Mouse (Mus musculus) liver, adult 2 months (tissue): ENCODE results near the gene Tnik. TPM values are rescaled to one million over a fixed set of nuclear protein-coding genes. Genes with fewer than 3 reads are reported as not detected.

Experiments
- DNase-seq: peaks from one replicate; pipeline ENCODE4 v3.0.0-alpha.2; 2011; ENCODE audit warnings: low read depth, low spot score; ENCODE audit errors: extremely low read depth
- H3K27ac ChIP-seq: fragments of 200-500 bp; replicated peaks from 2 replicates; pipeline ENCODE4 v1.5.1; 2012; ENCODE audit warnings: low read depth, mild to moderate bottlenecking, control low read depth, inconsistent platforms, low read length; ENCODE audit not compliant: insufficient read depth
- H3K27me3 ChIP-seq: fragments of 200-500 bp; 2 replicates; pipeline ENCODE4 v1.6.1; 2012; ENCODE audit warnings: mild to moderate bottlenecking, moderate library complexity, low read length, inconsistent platforms; ENCODE audit not compliant: control insufficient read depth, insufficient read depth
- H3K36me3 ChIP-seq: fragments of 200-500 bp; 2 replicates; pipeline ENCODE4 v1.6.1; 2012; ENCODE audit warnings: low read length, inconsistent platforms; ENCODE audit not compliant: control insufficient read depth, insufficient read depth
- H3K4me1 ChIP-seq: fragments of 200-500 bp; 2 replicates; pipeline ENCODE4 v1.6.1; 2011; ENCODE audit warnings: low read length; ENCODE audit not compliant: control insufficient read depth, insufficient read depth
- H3K4me3 ChIP-seq: fragments of 200-500 bp; 2 replicates; pipeline ENCODE4 v1.5.1; 2011; ENCODE audit warnings: low read depth, mild to moderate bottlenecking, control low read depth, low read length, moderate library complexity; ENCODE audit not compliant: insufficient read depth
- H3K79me2 ChIP-seq: fragments of 200-500 bp; 2 replicates; pipeline ENCODE4 v1.6.1; 2012; ENCODE audit warnings: inconsistent platforms, mild to moderate bottlenecking, low read length, moderate library complexity; ENCODE audit not compliant: control insufficient read depth, insufficient read depth
- H3K9ac ChIP-seq: fragments of 200-500 bp; 2 replicates; pipeline ENCODE4 v1.6.1; 2012; ENCODE audit warnings: low read depth, mild to moderate bottlenecking, control low read depth, inconsistent platforms, low read length
- CTCF ChIP-seq: fragments of 200-500 bp; IDR thresholded peaks from 2 replicates; pipeline ENCODE4 v1.5.1; 2011; ENCODE audit warnings: low read depth, low read length, control low read depth
- POLR2A ChIP-seq: fragments of 200-500 bp; IDR thresholded peaks from 2 replicates; pipeline ENCODE4 v1.6.1; 2011; ENCODE audit warnings: low read length, control low read depth; ENCODE audit not compliant: insufficient read depth; ENCODE audit errors: extremely low read depth
- WGBS: fragments of 180-500 bp; shearing (Covaris S2); methylation state at CpG from one replicate; pipeline ENCODE4 v1.1.7; 2018; 5-methylcytosine and 5-hydroxymethylcytosine counted together
- polyA plus RNA-seq: library from polyadenylated mRNA; depleted of rRNA; stranded (reverse); fragments of >200 nt; gene quantifications from 2 replicates; pipeline ENCODE4 v1.2.3, GENCODE M21; 2012
- total RNA-seq: library from RNA; depleted of rRNA; stranded (reverse); fragments of >200 nt; gene quantifications from 2 replicates; pipeline ENCODE4 v1.2.3, GENCODE M21; 2014

The Tnik gene
- total and polyA plus RNA-seq, 2 experiments = 1.2 to 2.8 TPM

- DNase-seq = no peak
- no peak overlapping the region for H3K9ac ChIP-seq
- H3K36me3 ChIP-seq = no peaks in the 10 kb centered on the region
- no peaks in the 10 kb centered on the region for H3K79me2 ChIP-seq
- H3K27ac ChIP-seq = no peak overlapping the region
- H3K4me1 ChIP-seq = peaks cover 3% of the 10 kb centered on the region
- H3K27me3 ChIP-seq = no peaks in the 10 kb centered on the region
- H3K4me3 ChIP-seq = no peak overlapping the region
- TF ChIP-seq CTCF (no peak), POLR2A (no peak)
- WGBS = 88% methylated on average over 7 of the region's 7 CpGs
Observed at GRCm38 (mm10) chr3:28267211-28267610, 4.2 kb downstream of the Tnik start.

DNA sequence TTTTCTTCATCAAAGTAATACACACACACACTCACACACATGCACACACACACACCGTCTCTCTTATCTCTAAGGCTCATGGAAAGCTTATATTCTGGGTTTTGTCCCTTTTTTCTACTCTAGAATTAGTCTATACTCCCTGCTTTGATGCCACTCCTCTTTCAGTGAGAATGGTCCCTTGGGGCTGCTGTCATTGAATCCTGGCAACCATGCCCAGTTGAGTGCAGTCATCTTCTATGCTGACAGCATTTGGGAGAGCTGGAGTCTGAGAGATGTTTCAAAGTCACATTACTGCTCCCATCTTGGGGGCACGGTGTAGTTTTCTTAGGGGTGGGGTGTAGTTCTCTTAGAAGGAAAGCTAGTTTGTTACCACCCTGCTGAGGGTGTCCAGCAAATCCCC, 6.7 kb downstream of the Tnik start:
- TF ChIP-seq CTCF (no peak), POLR2A (no peak)
- no peaks in the 10 kb centered on the region for H3K27me3 ChIP-seq
- no peaks in the 10 kb centered on the region for H3K79me2 ChIP-seq
- no peak overlapping the region for H3K27ac ChIP-seq
- no peak for DNase-seq
- no peaks in the 10 kb centered on the region for H3K36me3 ChIP-seq
- WGBS = 66% methylated on average over 2 of the region's 2 CpGs
- no peaks in the 10 kb centered on the region for H3K4me1 ChIP-seq
- H3K9ac ChIP-seq = no peak overlapping the region
- no peak overlapping the region for H3K4me3 ChIP-seq

DNA sequence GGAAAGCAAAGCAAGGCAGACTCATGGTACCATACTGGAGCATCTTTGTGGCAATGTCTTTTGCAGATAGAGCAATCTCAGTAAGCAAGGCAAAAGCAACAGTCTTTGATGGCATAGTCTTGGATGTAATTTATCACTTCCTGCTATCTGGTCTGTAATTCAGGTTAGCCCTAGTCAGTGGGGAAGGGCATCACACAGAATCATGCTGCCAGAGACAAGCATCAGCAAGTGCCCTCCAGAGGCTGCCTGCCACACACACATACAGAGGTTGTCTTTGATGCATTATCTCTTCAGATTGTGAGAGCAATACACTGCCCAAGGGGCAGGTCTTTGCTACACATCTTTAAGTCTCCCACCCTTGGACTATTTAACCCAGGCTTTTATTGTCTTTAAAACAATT, 8.9 kb downstream of the Tnik start:
- DNase-seq = no peak
- Histone ChIP-seq H3K79me2 (no peaks in the 10 kb centered on the region), H3K9ac (no peak overlapping the region), H3K4me1 (no peaks in the 10 kb centered on the region), H3K27me3 (no peaks in the 10 kb centered on the region), H3K36me3 (no peaks in the 10 kb centered on the region), H3K27ac (no peak overlapping the region), H3K4me3 (no peak overlapping the region)
- TF ChIP-seq POLR2A (no peak), CTCF (no peak)

DNA sequence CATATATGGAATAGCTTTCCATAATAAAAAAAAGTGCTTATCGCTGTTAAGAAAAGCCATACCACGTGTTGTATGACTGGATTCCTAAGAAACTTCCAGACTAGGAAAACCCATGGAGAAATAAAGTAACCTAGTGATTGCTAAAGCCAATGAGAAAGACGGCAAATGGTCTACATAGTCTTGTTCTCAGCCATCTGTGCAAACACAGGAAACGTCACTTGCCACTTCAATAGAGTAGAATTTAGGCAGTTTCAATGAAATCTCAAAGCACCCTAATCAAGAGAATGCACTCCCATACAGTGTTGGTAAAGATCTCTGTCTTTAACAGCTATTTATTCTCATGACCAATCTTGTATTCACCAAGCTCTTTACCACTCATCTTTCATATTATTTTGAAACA, 11.7 kb downstream of the Tnik start:
- Histone ChIP-seq H3K36me3 (no peaks in the 10 kb centered on the region), H3K4me1 (no peaks in the 10 kb centered on the region), H3K27me3 (no peaks in the 10 kb centered on the region; the same call in 1 of the 2 replicates), H3K4me3 (no peak overlapping the region), H3K79me2 (no peaks in the 10 kb centered on the region), H3K27ac (no peak overlapping the region), H3K9ac (no peak overlapping the region)
- WGBS = 92% methylated on average over 4 of the region's 4 CpGs
- no peak for TF ChIP-seq CTCF
- TF ChIP-seq POLR2A = no peak
- no peak for DNase-seq

GRCm38 (mm10) chr3:28289693-28290092, 26.7 kb downstream of the Tnik start:
- WGBS = 71% methylated on average over 1 of the region's 1 CpGs

GRCm38 (mm10) chr3:28301378-28301777, 38.4 kb downstream of the Tnik start:
- no peak overlapping the region for H3K27ac ChIP-seq
- WGBS = 70% methylated on average over 4 of the region's 4 CpGs
- peak; percentile 5 for DNase-seq
- H3K4me1 ChIP-seq = no peaks in the 10 kb centered on the region
- H3K79me2 ChIP-seq = no peaks in the 10 kb centered on the region
- H3K36me3 ChIP-seq = no peaks in the 10 kb centered on the region
- H3K27me3 ChIP-seq = 0 out of 2 replicates have a peak, but pooled peaks cover 2% of the 10 kb centered on the region
- H3K9ac ChIP-seq = no peak overlapping the region
- H3K4me3 ChIP-seq = no peak overlapping the region
- TF ChIP-seq POLR2A = no peak
- TF ChIP-seq CTCF = no peak

More at GRCm38 (mm10) chr3:28289693-28290092, 26.7 kb downstream of the Tnik start:
- Histone ChIP-seq H3K27me3 (no peaks in the 10 kb centered on the region), H3K9ac (no peak overlapping the region), H3K79me2 (no peaks in the 10 kb centered on the region), H3K27ac (no peak overlapping the region), H3K36me3 (no peaks in the 10 kb centered on the region), H3K4me1 (no peaks in the 10 kb centered on the region), H3K4me3 (no peak overlapping the region)
- DNase-seq = no peak
- TF ChIP-seq POLR2A (no peak), CTCF (no peak)
